Mouse (Mus musculus): ENCODE measurements around the gene Ppef2.

The Ppef2 gene

GRCm38 (mm10) chr5:92234939-92235557, 21.0 kb downstream of the Ppef2 start:
- no peak for DNase-seq

GRCm38 (mm10) chr5:92233366-92233765, 22.7 kb downstream of the Ppef2 start:
- DNase-seq = no peak

- no peak for DNase-seq
These were observed 24.2 kb downstream of the Ppef2 start for GRCm38 (mm10) chr5:92231836-92232235.

- DNase-seq = no peak
These were observed 25.8 kb downstream of the Ppef2 start for GRCm38 (mm10) chr5:92230306-92230705.

- no peak for DNase-seq
These were observed 26.6 kb downstream of the Ppef2 start for GRCm38 (mm10) chr5:92229514-92229913.

- no peak for DNase-seq
These were observed 27.3 kb downstream of the Ppef2 start for GRCm38 (mm10) chr5:92228776-92229175.

- DNase-seq = no peak
These were observed 28.3 kb downstream of the Ppef2 start for GRCm38 (mm10) chr5:92227782-92228181.

GRCm38 (mm10) chr5:92220287-92220902, 35.7 kb downstream of the Ppef2 start:
- peak; percentile 47 to 58 for DNase-seq

GRCm38 (mm10) chr5:92219826-92220225, 36.3 kb downstream of the Ppef2 start:
- peak; percentile 55 to 65 for DNase-seq

GRCm38 (mm10) chr5:92218915-92219793, 36.9 kb downstream of the Ppef2 start:
- peak; percentile 12 to 22 for DNase-seq

- no peak for DNase-seq
These were observed 40.8 kb downstream of the Ppef2 start, which contains the start of gene U90926 for GRCm38 (mm10) chr5:92215308-92215707. U90926 (minus strand) TSS chr5:92215408.

GRCm38 (mm10) chr5:92212231-92212630, 43.8 kb downstream of the Ppef2 start:
- no peak for DNase-seq

GRCm38 (mm10) chr5:92210205-92210604, 45.9 kb downstream of the Ppef2 start:
- DNase-seq = no peak

- DNase-seq = no peak
These were observed 50.0 kb downstream of the Ppef2 start for GRCm38 (mm10) chr5:92206121-92206520.

GRCm38 (mm10) chr5:92205706-92206105, 50.4 kb downstream of the Ppef2 start:
- DNase-seq = no peak

- DNase-seq = no peak
These were observed 50.9 kb downstream of the Ppef2 start for GRCm38 (mm10) chr5:92205184-92205583.

GRCm38 (mm10) chr5:92204162-92205036, 51.7 kb downstream of the Ppef2 start:
- no peak for DNase-seq

GRCm38 (mm10) chr5:92198266-92198665, 57.8 kb downstream of the Ppef2 start:
- DNase-seq = no peak

- DNase-seq = no peak
These were observed 58.9 kb downstream of the Ppef2 start for GRCm38 (mm10) chr5:92196895-92197811.

- DNase-seq = peak; percentile 47 to 73
These were observed 60.4 kb downstream of the Ppef2 start for GRCm38 (mm10) chr5:92195716-92196115.

- no peak for DNase-seq
These were observed 67.1 kb downstream of the Ppef2 start for GRCm38 (mm10) chr5:92188881-92189483.
